ENCODE assay signal across 28 mouse cellular contexts in genomic region chr2:77388186-77388585, GRCm38 (mm10).
"Had no signal": no experiment of that assay in that cellular context is flagged by ENCODE, and none has a peak within 500 bp of the region (broad histone marks: within the 10 kb centered on the region; RNA-seq: fewer than 3 reads in every experiment).

No protein-coding gene starts in this region.

- H3K4me1 ChIP-seq: limb, embryonic 13.5 days; limb, embryonic 15.5 days; liver, embryonic 12.5 days; liver, embryonic 13.5 days; liver, embryonic 15.5 days; lung, embryonic 15.5 days; megakaryocyte, embryonic 14.5 days; midbrain, embryonic 10.5 days; midbrain, embryonic 12.5 days; midbrain, embryonic 13.5 days; midbrain, embryonic 15.5 days; neural tube, embryonic 12.5 days had no signal

- DNase-seq: left cerebral cortex, postnatal 4 days; liver; liver, embryonic 13.5 days; liver, postnatal 0 days; lung, adult 18-20 months; lung, adult 2 months; lung, embryonic 14.5 days; lung, postnatal 10 days; lung, postnatal 14 days; lung, postnatal 36 days; lung, postnatal 4 days; midbrain, embryonic 14.5 days had no signal

- H3K4me3 ChIP-seq: limb, embryonic 10.5 days; limb, embryonic 12.5 days; limb, embryonic 13.5 days; limb, embryonic 15.5 days; liver, embryonic 12.5 days; liver, embryonic 13.5 days; liver, embryonic 15.5 days; lung, embryonic 15.5 days; megakaryocyte, embryonic 14.5 days; midbrain, embryonic 10.5 days; midbrain, embryonic 12.5 days; midbrain, embryonic 13.5 days; midbrain, embryonic 15.5 days; myocyte; neural tube, embryonic 12.5 days had no signal

- H3K9me3 ChIP-seq: limb, embryonic 10.5 days; limb, embryonic 12.5 days; limb, embryonic 13.5 days; limb, embryonic 15.5 days; liver, embryonic 12.5 days; liver, embryonic 13.5 days; liver, embryonic 15.5 days; lung, embryonic 15.5 days; midbrain, embryonic 10.5 days; midbrain, embryonic 12.5 days; midbrain, embryonic 13.5 days; midbrain, embryonic 15.5 days; neural tube, embryonic 12.5 days had no signal

- H3K36me3 ChIP-seq: limb, embryonic 10.5 days; limb, embryonic 12.5 days; limb, embryonic 13.5 days; limb, embryonic 15.5 days; liver, embryonic 12.5 days; liver, embryonic 13.5 days; liver, embryonic 15.5 days; lung, embryonic 15.5 days; midbrain, embryonic 10.5 days; midbrain, embryonic 12.5 days; midbrain, embryonic 13.5 days; midbrain, embryonic 15.5 days; neural tube, embryonic 12.5 days had no signal

- H3K27ac ChIP-seq: limb, embryonic 10.5 days; limb, embryonic 12.5 days; limb, embryonic 13.5 days; limb, embryonic 15.5 days; liver, embryonic 12.5 days; liver, embryonic 13.5 days; liver, embryonic 14.5 days; liver, embryonic 15.5 days; lung, embryonic 15.5 days; macrophage; midbrain, embryonic 10.5 days; midbrain, embryonic 12.5 days; midbrain, embryonic 13.5 days; midbrain, embryonic 15.5 days; neural tube, embryonic 12.5 days had no signal

- H3K27me3 ChIP-seq: limb, embryonic 12.5 days; limb, embryonic 13.5 days; limb, embryonic 15.5 days; liver, embryonic 12.5 days; liver, embryonic 13.5 days; liver, embryonic 15.5 days; lung, embryonic 15.5 days; megakaryocyte, embryonic 14.5 days; midbrain, embryonic 12.5 days; midbrain, embryonic 13.5 days; midbrain, embryonic 15.5 days; neural tube, embryonic 12.5 days had no signal
